Mouse (Mus musculus) intestine, embryonic 14.5 days (tissue): ENCODE data around the gene Khsrp. TPM values are rescaled to one million over a fixed set of nuclear protein-coding genes. Genes with fewer than 3 reads are reported as not detected.

Experiments
- ATAC-seq: fragments of 200-750 bp; cut with Nextera tagmentation; replicated peaks from 2 replicates; pipeline ENCODE4 v1.8.0; 2017; ENCODE audit warnings: low read depth, moderate number of reproducible peaks, moderate TSS enrichment, moderate library complexity; ENCODE audit not compliant: low FRiP score, low TSS enrichment
- DNase-seq: peaks from one replicate; pipeline ENCODE4 v3.0.0-alpha.2; 2018; ENCODE audit warnings: low spot score
- H3K27ac ChIP-seq: fragments of 300-500 bp; sonication (generic); 2 replicates; pipeline ENCODE4 v1.5.1; 2014; ENCODE audit warnings: low read depth, mild to moderate bottlenecking, control low read depth
- H3K27me3 ChIP-seq: fragments of 300-500 bp; sonication (generic); replicated peaks from 2 replicates; pipeline ENCODE4 v1.6.1; 2014; ENCODE audit warnings: low read length, control low read depth; ENCODE audit not compliant: control insufficient read depth, insufficient read depth
- H3K36me3 ChIP-seq: fragments of 300-500 bp; sonication (generic); 2 replicates; pipeline ENCODE4 v1.6.1; 2014; ENCODE audit warnings: low read length, control low read depth; ENCODE audit not compliant: control insufficient read depth, insufficient read depth
- H3K4me1 ChIP-seq: fragments of 300-500 bp; sonication (generic); replicated peaks from 2 replicates; pipeline ENCODE4 v1.6.1; 2014; ENCODE audit warnings: low read length, control low read depth, mixed read lengths; ENCODE audit not compliant: control insufficient read depth, insufficient read depth
- H3K4me2 ChIP-seq: fragments of 300-500 bp; sonication (generic); 2 replicates; pipeline ENCODE4 v1.6.1; 2014; ENCODE audit warnings: low read length
- H3K4me3 ChIP-seq: fragments of 300-500 bp; sonication (generic); 2 replicates; pipeline ENCODE4 v1.5.1; 2014; ENCODE audit warnings: low read depth, low read length, control low read depth, mixed read lengths
- H3K9ac ChIP-seq: fragments of 300-500 bp; sonication (generic); 2 replicates; pipeline ENCODE4 v1.6.1; 2014; ENCODE audit warnings: mild to moderate bottlenecking, low read length
- H3K9me3 ChIP-seq: fragments of 300-500 bp; sonication (generic); 2 replicates; pipeline ENCODE4 v1.6.1; 2016; ENCODE audit warnings: low read length, control low read depth; ENCODE audit not compliant: control insufficient read depth
- whole genome bisulfite sequencing: fragments of 180-500 bp; shearing (Covaris S2); extraction: QIAGEN DNeasy Blood & Tissue Kit; methylation state at CpG from one replicate; pipeline ENCODE4 v1.1.7; 2014; 5-methylcytosine and 5-hydroxymethylcytosine counted together
- polyA plus RNA-seq: library from polyadenylated mRNA; unstranded; fragments of >200 nt; fragmentation: Nextera tagmentation; extraction: Ambion mirVana; gene quantifications from 2 replicates; pipeline ENCODE4 v1.2.1, GENCODE M21; 2014

Gene Khsrp
- polyA plus RNA-seq, 1 experiment from 2014 or later = 59.1 TPM

DNA sequence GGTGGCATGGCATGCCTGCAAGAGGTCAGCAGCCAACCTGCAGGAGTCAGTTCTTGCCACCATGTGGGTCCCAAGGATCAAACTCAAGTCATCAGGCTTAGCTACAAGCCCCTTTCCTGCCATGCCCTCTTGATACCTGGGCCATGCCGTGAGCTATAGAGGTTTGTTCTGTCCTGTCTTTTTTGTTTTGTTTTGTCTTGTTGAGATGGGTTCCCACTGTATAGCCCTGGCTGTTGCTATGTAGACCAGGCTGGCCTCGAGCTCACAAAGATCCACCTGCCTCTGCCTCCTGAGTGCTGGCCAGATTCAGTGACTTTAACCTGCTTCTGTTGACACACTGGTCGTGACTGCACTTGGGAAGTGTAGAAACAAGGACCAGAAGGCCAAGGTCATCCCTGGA, 55.9 kb downstream of the Khsrp start:
- DNase-seq = peak; percentile 33
- no peak overlapping the region for H3K9ac ChIP-seq
- ATAC-seq = no peak
- no peak overlapping the region for H3K4me2 ChIP-seq
- H3K9me3 ChIP-seq = no peaks in the 10 kb centered on the region
- 70% methylated on average over 3 of the region's 3 CpGs for WGBS
- no peaks in the 10 kb centered on the region for H3K27me3 ChIP-seq
- no peak overlapping the region for H3K4me3 ChIP-seq
- H3K36me3 ChIP-seq = no peaks in the 10 kb centered on the region
- H3K4me1 ChIP-seq = no peaks in the 10 kb centered on the region
- no peak overlapping the region for H3K27ac ChIP-seq

- H3K9me3 ChIP-seq = no peaks in the 10 kb centered on the region
- H3K4me2 ChIP-seq = no peak overlapping the region
- 74% methylated on average over 5 of the region's 5 CpGs for WGBS
- no peak overlapping the region for H3K9ac ChIP-seq
- H3K27me3 ChIP-seq = no peaks in the 10 kb centered on the region
- H3K4me3 ChIP-seq = no peak overlapping the region
- H3K36me3 ChIP-seq = no peaks in the 10 kb centered on the region
- ATAC-seq = no peak
- peak; percentile 46 for DNase-seq
- H3K27ac ChIP-seq = no peak overlapping the region
- H3K4me1 ChIP-seq = no peaks in the 10 kb centered on the region
Measured at GRCm38 (mm10) chr17:56974708-56975240, 56.5 kb downstream of the Khsrp start.

GRCm38 (mm10) chr17:56973956-56974707, 57.2 kb downstream of the Khsrp start:
- ATAC-seq (no peak), DNase-seq (no peak)
- Histone ChIP-seq H3K4me3 (no peak overlapping the region), H3K9ac (no peak overlapping the region), H3K4me2 (no peak overlapping the region), H3K27me3 (no peaks in the 10 kb centered on the region), H3K36me3 (no peaks in the 10 kb centered on the region), H3K9me3 (no peaks in the 10 kb centered on the region), H3K4me1 (no peaks in the 10 kb centered on the region), H3K27ac (no peak overlapping the region)
- WGBS = 56% methylated on average over 12 of the region's 14 CpGs

Other genes starting within 250 kb of the Khsrp start
- gene Rfx2, start 200.5 kb downstream of the Khsrp start, polyA plus RNA-seq = 4.5 and 4.9 TPM in 2 replicates
- not detected in 2 replicates for gene Acsbg2, start 157.1 kb downstream of the Khsrp start, polyA plus RNA-seq
- 0.12 and 0.34 TPM in 2 replicates for gene 1700061G19Rik, start 156.0 kb downstream of the Khsrp start, polyA plus RNA-seq
- 26.7 and 30.4 TPM in 2 replicates for gene Mllt1, start 96.1 kb downstream of the Khsrp start, polyA plus RNA-seq
- gene Acer1, start 49.4 kb downstream of the Khsrp start, polyA plus RNA-seq = 0.09 and 0.28 TPM in 2 replicates
- 186 and 190 TPM in 2 replicates for gene Clpp, start 41.2 kb downstream of the Khsrp start, polyA plus RNA-seq
- gene Alkbh7, start 34.2 kb downstream of the Khsrp start, polyA plus RNA-seq = 48.0 and 49.1 TPM in 2 replicates
- not detected in 2 replicates for gene Pspn, start 31.5 kb downstream of the Khsrp start, polyA plus RNA-seq
- 60.5 and 64.2 TPM in 2 replicates for gene Gtf2f1, start 20.2 kb downstream of the Khsrp start, polyA plus RNA-seq
- 0.15 and 0.20 TPM in 2 replicates for gene Gm17949, start 20.1 kb downstream of the Khsrp start, polyA plus RNA-seq
- not detected in 2 replicates for gene Slc25a41, start 10.1 kb upstream of the Khsrp start, polyA plus RNA-seq
- gene Crb3, start 27.6 kb upstream of the Khsrp start, polyA plus RNA-seq = 60.3 and 75.4 TPM in 2 replicates
- gene Slc25a23, start 28.3 kb upstream of the Khsrp start, polyA plus RNA-seq = 11.2 and 12.2 TPM in 2 replicates
- 6.3 and 6.4 TPM in 2 replicates for gene Dennd1c, start 47.0 kb upstream of the Khsrp start, polyA plus RNA-seq
- 36.4 and 43.1 TPM in 2 replicates for gene Tubb4a, start 56.3 kb upstream of the Khsrp start, polyA plus RNA-seq
- 10.4 and 10.8 TPM in 2 replicates for gene Tnfsf9, start 73.8 kb upstream of the Khsrp start, polyA plus RNA-seq
- gene Cd70, start 118.3 kb upstream of the Khsrp start, polyA plus RNA-seq = not detected in 2 replicates
- 0.19 TPM in 1 of 2 replicates, not detected in the other for gene Tnfsf14, start 162.7 kb upstream of the Khsrp start, polyA plus RNA-seq
- 0.66 and 0.70 TPM in 2 replicates for gene C3, start 196.6 kb upstream of the Khsrp start, polyA plus RNA-seq
- 34.1 and 37.1 TPM in 2 replicates for gene Gpr108, start 216.9 kb upstream of the Khsrp start, polyA plus RNA-seq
- 40.5 and 41.6 TPM in 2 replicates for gene Trip10, start 217.9 kb upstream of the Khsrp start, polyA plus RNA-seq
- gene Vav1, start 247.6 kb upstream of the Khsrp start, polyA plus RNA-seq = 2.1 and 3.8 TPM in 2 replicates